ENCODE assay signal across 15 mouse cellular contexts in genomic region chr2:75821971-75822751, GRCm38 (mm10). TPM values are rescaled to one million over a fixed set of nuclear protein-coding genes. Genes with fewer than 3 reads are reported as not detected.
A peak's percentile ranks its signal among the peaks of the same experiment; 100 is the strongest.
DNase-seq lines count a peak whose midpoint lies in the region; ATAC-seq lines count a peak whose summit lies in the region.
"Had no signal": no experiment of that assay in that cellular context is flagged by ENCODE, and none has a peak within 500 bp of the region (broad histone marks: within the 10 kb centered on the region; RNA-seq: fewer than 3 reads in every experiment).

No protein-coding gene starts in this region.

- H3K4me1 ChIP-seq in heart, embryonic 11.5 days (ENCODE audit: control insufficient read depth, insufficient read depth, low read length): no peaks in the 10 kb centered on the region
- H3K4me1 ChIP-seq: embryonic facial prominence, embryonic 13.5 days; limb, embryonic 15.5 days; neural tube, embryonic 15.5 days had no signal

- H3K4me2 ChIP-seq in heart, embryonic 11.5 days: no peak overlapping the region
- H3K4me2 ChIP-seq: embryonic facial prominence, embryonic 13.5 days; limb, embryonic 15.5 days; midbrain, embryonic 11.5 days; neural tube, embryonic 15.5 days had no signal

- no peak overlapping the region for H3K27ac ChIP-seq in heart, embryonic 11.5 days (ENCODE audit: low read depth, low read length)
- H3K27ac ChIP-seq: embryonic facial prominence, embryonic 13.5 days; limb, embryonic 15.5 days; neural tube, embryonic 15.5 days had no signal

- WGBS in heart, embryonic 11.5 days (ENCODE audit: insufficient replicate concordance): 73% methylated on average over 13 of the region's 13 CpGs

- no peak for ATAC-seq in heart, embryonic 11.5 days (replicated peaks; ENCODE audit: insufficient number of reproducible peaks, low FRiP score, low TSS enrichment)

- peak; percentile 95 for DNase-seq in heart, adult 11 months
- DNase-seq in heart, postnatal 14 days: peak; percentile 26 to 37
- peak; percentile 76 to 78 for DNase-seq in kidney, adult 8-10 months
- peak; percentile 76 to 80 for DNase-seq in kidney, postnatal 36 days
- DNase-seq in thymus, postnatal 14 days: no peak
- no peak for DNase-seq in embryo, embryonic 10.5 days (ENCODE audit: low spot score)
- DNase-seq: cerebellum, adult 11-12 months; lung, adult 18-20 months; lung, postnatal 4 days; thymus, postnatal 36 days had no signal

- H3K9me3 ChIP-seq in heart, embryonic 11.5 days (replicated peaks; ENCODE audit: control insufficient read depth, low read length): no peaks in the 10 kb centered on the region
- H3K9me3 ChIP-seq: embryonic facial prominence, embryonic 13.5 days; limb, embryonic 15.5 days; neural tube, embryonic 15.5 days had no signal

- no peaks in the 10 kb centered on the region for H3K27me3 ChIP-seq in heart, embryonic 11.5 days (ENCODE audit: control insufficient read depth, insufficient read depth, low read length)
- H3K27me3 ChIP-seq: embryonic facial prominence, embryonic 13.5 days; limb, embryonic 15.5 days; neural tube, embryonic 15.5 days had no signal

- no peak overlapping the region for H3K9ac ChIP-seq in heart, embryonic 11.5 days (ENCODE audit: low read depth, low read length)
- H3K9ac ChIP-seq: embryonic facial prominence, embryonic 13.5 days; limb, embryonic 15.5 days; neural tube, embryonic 15.5 days had no signal

- no peaks in the 10 kb centered on the region for H3K36me3 ChIP-seq in heart, embryonic 11.5 days (ENCODE audit: control insufficient read depth, insufficient read depth, low read length)
- H3K36me3 ChIP-seq: embryonic facial prominence, embryonic 13.5 days; limb, embryonic 15.5 days; neural tube, embryonic 15.5 days had no signal

- intact Hi-C loops in heart, postnatal 14 days (cut with DNase I): no loop called here

- no peak overlapping the region for H3K4me3 ChIP-seq in heart, embryonic 11.5 days (ENCODE audit: low read depth, low read length)
- H3K4me3 ChIP-seq: embryonic facial prominence, embryonic 13.5 days; limb, embryonic 15.5 days; neural tube, embryonic 15.5 days had no signal

RNA-seq across cellular contexts. Expression of gene Agps, which starts 9.8 kb away (rescaled TPM):
- 29.2 and 41.2 TPM in 2 replicates for polyA plus RNA-seq in heart, embryonic 11.5 days (2014; fragmentation: Nextera tagmentation; extraction: Ambion mirVana)
- 10 to 100 TPM; 38.6 to 39.2 TPM for total RNA-seq in heart, postnatal 14 days (2021)

Comparison
In these comparisons a context has a peak if more than half of its experiments do, and no peak if none do; other contexts are left out.
1. DNase-seq: peak in heart, adult 11 months (single experiment), heart, postnatal 14 days (2 of 2), kidney, adult 8-10 months (2 of 2) and kidney, postnatal 36 days (2 of 2); none in thymus, postnatal 14 days (single experiment) and embryo, embryonic 10.5 days (single experiment).